Mouse (Mus musculus): ENCODE data around the gene Emp2.

Gene Emp2

GRCm38 (mm10) chr16:10236601-10237000 lies 77.2 kb downstream of the Emp2 start:
- in situ Hi-C loops (cut with MboI, MseI): no loop called here
